7 mouse cellular contexts compared by ENCODE assay signal in genomic region chr11:4203705-4204074, GRCm38 (mm10). TPM values are rescaled to one million over a fixed set of nuclear protein-coding genes. Genes with fewer than 3 reads are reported as not detected.
DNase-seq lines count a peak whose midpoint lies in the region; ATAC-seq lines count a peak whose summit lies in the region.

No protein-coding gene starts in this region.

- no peaks in the 10 kb centered on the region for H3K9me3 ChIP-seq in heart, embryonic 11.5 days (replicated peaks; ENCODE audit: control insufficient read depth, low read length)
- no peaks in the 10 kb centered on the region for H3K9me3 ChIP-seq in stomach, embryonic 15.5 days

- peak; percentile 56 for ATAC-seq in CD4-positive, CD25-positive, alpha-beta regulatory T cell, adult 4 months
- 0 out of 2 replicates have a peak, but pooled peaks have one; percentile 31 for ATAC-seq in heart, embryonic 11.5 days (replicated peaks; ENCODE audit: insufficient number of reproducible peaks, low FRiP score, low TSS enrichment)
- peak; percentile 56; the same call in 1 of the 2 replicates for ATAC-seq in stomach, embryonic 15.5 days (ENCODE audit: insufficient read depth, low FRiP score, low read depth)

- H3K9ac ChIP-seq in heart, embryonic 11.5 days (ENCODE audit: low read depth, low read length) = no peak overlapping the region
- no peak overlapping the region for H3K9ac ChIP-seq in stomach, embryonic 15.5 days

- H3K4me3 ChIP-seq in heart, embryonic 11.5 days (ENCODE audit: low read depth, low read length) = no peak overlapping the region
- H3K4me3 ChIP-seq in stomach, embryonic 15.5 days (replicated peaks) = no peak overlapping the region

- 35% methylated on average over 2 of the region's 2 CpGs for WGBS in heart, embryonic 11.5 days (ENCODE audit: insufficient replicate concordance)
- WGBS in stomach, embryonic 15.5 days = 31% methylated on average over 2 of the region's 2 CpGs

- peaks cover 8% of the 10 kb centered on the region for H3K4me1 ChIP-seq in heart, embryonic 11.5 days (ENCODE audit: control insufficient read depth, insufficient read depth, low read length)
- H3K4me1 ChIP-seq in stomach, embryonic 15.5 days = peaks cover 3% of the 10 kb centered on the region; the same call in 1 of the 2 replicates

- H3K27me3 ChIP-seq in heart, embryonic 11.5 days (ENCODE audit: control insufficient read depth, insufficient read depth, low read length) = no peaks in the 10 kb centered on the region
- no peaks in the 10 kb centered on the region for H3K27me3 ChIP-seq in stomach, embryonic 15.5 days (replicated peaks)

- H3K4me2 ChIP-seq in heart, embryonic 11.5 days = no peak overlapping the region
- H3K4me2 ChIP-seq in stomach, embryonic 15.5 days = no peak overlapping the region

- DNase-seq in T-cell, adult 2 months (ENCODE audit: low spot score) = peak; percentile 71
- peak; percentile 81 to 93 for DNase-seq in kidney, postnatal 25 days
- no peak for DNase-seq in retina, embryonic 14.5 days (ENCODE audit: low spot score)
- no peak for DNase-seq in cerebellum, postnatal 4 days (ENCODE audit: low spot score in 2 of 2)

- peak overlapping the region; percentile 64 for H3K27ac ChIP-seq in heart, embryonic 11.5 days (ENCODE audit: low read depth, low read length)
- peak overlapping the region; percentile 61 for H3K27ac ChIP-seq in stomach, embryonic 15.5 days

- H3K36me3 ChIP-seq in heart, embryonic 11.5 days (ENCODE audit: control insufficient read depth, insufficient read depth, low read length) = peaks cover 3% of the 10 kb centered on the region; the same call in 1 of the 2 replicates
- peaks cover 22% of the 10 kb centered on the region for H3K36me3 ChIP-seq in stomach, embryonic 15.5 days

RNA-seq across cellular contexts. Expression of gene Castor1, which starts 14.3 kb away (rescaled TPM):
- polyA plus RNA-seq in CD4-positive, CD25-positive, alpha-beta regulatory T cell, adult 4 months (2017; shearing (Covaris generic)) = 10 to 100 TPM; 32.3 to 51.9 TPM
- polyA plus RNA-seq in heart, embryonic 11.5 days (2014; fragmentation: Nextera tagmentation; extraction: Ambion mirVana) = 2.2 and 2.5 TPM in 2 replicates
- 3.8 and 4.8 TPM in 2 replicates for polyA plus RNA-seq in stomach, embryonic 15.5 days (2015; fragmentation: Nextera tagmentation; extraction: Ambion mirVana)

RNA-seq across cellular contexts. Expression of gene Tbc1d10a, which starts 17.1 kb away (rescaled TPM):
- 10 to 100 TPM; 23.0 to 30.6 TPM for polyA plus RNA-seq in CD4-positive, CD25-positive, alpha-beta regulatory T cell, adult 4 months (2017; shearing (Covaris generic))
- 8.5 and 10.1 TPM in 2 replicates for polyA plus RNA-seq in heart, embryonic 11.5 days (2014; fragmentation: Nextera tagmentation; extraction: Ambion mirVana)
- 31.1 and 33.4 TPM in 2 replicates for polyA plus RNA-seq in stomach, embryonic 15.5 days (2015; fragmentation: Nextera tagmentation; extraction: Ambion mirVana)

RNA-seq across cellular contexts. Expression of gene Osm, which starts 32.5 kb away (rescaled TPM):
- polyA plus RNA-seq in CD4-positive, CD25-positive, alpha-beta regulatory T cell, adult 4 months (2017; shearing (Covaris generic)) = 10 to 100 TPM; 18.6 to 22.8 TPM
- polyA plus RNA-seq in heart, embryonic 11.5 days (2014; fragmentation: Nextera tagmentation; extraction: Ambion mirVana) = 0.10 and 0.11 TPM in 2 replicates
- 0.22 TPM in 2 replicates for polyA plus RNA-seq in stomach, embryonic 15.5 days (2015; fragmentation: Nextera tagmentation; extraction: Ambion mirVana)

RNA-seq across cellular contexts. Expression of gene Sf3a1, which starts 43.5 kb away (rescaled TPM):
- polyA plus RNA-seq in CD4-positive, CD25-positive, alpha-beta regulatory T cell, adult 4 months (2017; shearing (Covaris generic)) = 10 to 100 TPM; 57.5 to 68.2 TPM
- 44.7 and 47.9 TPM in 2 replicates for polyA plus RNA-seq in heart, embryonic 11.5 days (2014; fragmentation: Nextera tagmentation; extraction: Ambion mirVana)
- 39.2 and 44.2 TPM in 2 replicates for polyA plus RNA-seq in stomach, embryonic 15.5 days (2015; fragmentation: Nextera tagmentation; extraction: Ambion mirVana)

RNA-seq across cellular contexts. Expression of gene Ccdc157, which starts 43.6 kb away (rescaled TPM):
- polyA plus RNA-seq in CD4-positive, CD25-positive, alpha-beta regulatory T cell, adult 4 months (2017; shearing (Covaris generic)) = 1 to 10 TPM; 2.7 to 3.0 TPM
- 2.2 and 2.6 TPM in 2 replicates for polyA plus RNA-seq in heart, embryonic 11.5 days (2014; fragmentation: Nextera tagmentation; extraction: Ambion mirVana)
- polyA plus RNA-seq in stomach, embryonic 15.5 days (2015; fragmentation: Nextera tagmentation; extraction: Ambion mirVana) = 6.1 and 6.4 TPM in 2 replicates

Comparison
In these comparisons a context has a peak if more than half of its experiments do, and no peak if none do; other contexts are left out.
1. DNase-seq: peak in T-cell, adult 2 months (single experiment) and kidney, postnatal 25 days (2 of 2); none in retina, embryonic 14.5 days (single experiment) and cerebellum, postnatal 4 days (0 of 2).
2. RNA of gene Osm, which starts 32.5 kb away (polyA plus RNA-seq): 18.6 to 22.8 TPM in CD4-positive, CD25-positive, alpha-beta regulatory T cell, adult 4 months; 0.22 TPM in stomach, embryonic 15.5 days and 0.10 to 0.11 TPM in heart, embryonic 11.5 days; every median in the first group is over 10 times any median in the second.
3. Peak in every context shown above with its lines, with median percentiles within 50 percentile points of each other: ATAC-seq.